Mouse (Mus musculus) embryonic facial prominence, embryonic 14.5 days (tissue): ENCODE results near the gene Dglucy. TPM values are rescaled to one million over a fixed set of nuclear protein-coding genes. Genes with fewer than 3 reads are reported as not detected.

Experiments used
- ATAC-seq: fragments of 200-750 bp; cut with Nextera tagmentation; 2 replicates; pipeline ENCODE4 v1.8.0; 2017; ENCODE audit warnings: low read depth, moderate number of reproducible peaks, moderate TSS enrichment
- DNase-seq: peaks from one replicate; pipeline ENCODE4 v3.0.0-alpha.2; 2015; ENCODE audit warnings: low spot score
- H3K27ac ChIP-seq: fragments of 300-500 bp; sonication (generic); replicated peaks from 2 replicates; pipeline ENCODE4 v1.5.1; 2014; ENCODE audit warnings: low read depth, mild to moderate bottlenecking, low read length, moderate library complexity
- H3K27me3 ChIP-seq: fragments of 300-500 bp; sonication (generic); replicated peaks from 2 replicates; pipeline ENCODE4 v1.6.1; 2014; ENCODE audit warnings: low read length; ENCODE audit not compliant: control insufficient read depth, insufficient read depth
- H3K36me3 ChIP-seq: fragments of 300-500 bp; sonication (generic); 2 replicates; pipeline ENCODE4 v1.6.1; 2014; ENCODE audit warnings: low read length, mixed read lengths; ENCODE audit not compliant: control insufficient read depth, insufficient read depth
- H3K4me1 ChIP-seq: fragments of 300-500 bp; sonication (generic); 2 replicates; pipeline ENCODE4 v1.6.1; 2014; ENCODE audit warnings: antibody characterized with exemption, low read length; ENCODE audit not compliant: control insufficient read depth, insufficient read depth
- H3K4me2 ChIP-seq: fragments of 300-500 bp; sonication (generic); 2 replicates; pipeline ENCODE4 v1.6.1; 2014; ENCODE audit warnings: low read depth, mild to moderate bottlenecking, low read length, moderate library complexity, mixed read lengths
- H3K4me3 ChIP-seq: fragments of 300-500 bp; sonication (generic); 2 replicates; pipeline ENCODE4 v1.5.1; 2014; ENCODE audit warnings: low read depth, mild to moderate bottlenecking, low read length
- H3K9ac ChIP-seq: fragments of 300-500 bp; sonication (generic); 2 replicates; pipeline ENCODE4 v1.6.1; 2014; ENCODE audit warnings: low read depth, mild to moderate bottlenecking, low read length, moderate library complexity, mixed read lengths
- H3K9me3 ChIP-seq: fragments of 300-500 bp; sonication (generic); 2 replicates; pipeline ENCODE4 v1.6.1; 2016; ENCODE audit warnings: low read length; ENCODE audit not compliant: control insufficient read depth
- WGBS: fragments of 180-500 bp; shearing (Covaris S2); extraction: QIAGEN DNeasy Blood & Tissue Kit; methylation state at CpG from one replicate; pipeline ENCODE4 v1.1.7; 2014; 5-methylcytosine and 5-hydroxymethylcytosine counted together
- polyA plus RNA-seq: library from polyadenylated mRNA; unstranded; fragments of >200 nt; fragmentation: Nextera tagmentation; extraction: Ambion mirVana; gene quantifications from 2 replicates; pipeline ENCODE4 v1.2.1, GENCODE M21; 2014

Dglucy gene
- polyA plus RNA-seq, 1 experiment from 2014 or later: 4.9 TPM

- Histone ChIP-seq H3K4me3 (no peak overlapping the region), H3K27me3 (no peaks in the 10 kb centered on the region), H3K27ac (no peak overlapping the region), H3K9ac (no peak overlapping the region), H3K36me3 (no peaks in the 10 kb centered on the region), H3K4me1 (no peaks in the 10 kb centered on the region), H3K9me3 (no peaks in the 10 kb centered on the region), H3K4me2 (no peak overlapping the region)
- DNase-seq: no peak
- WGBS: 84% methylated on average over 4 of the region's 4 CpGs
- ATAC-seq: no peak
Observed at GRCm38 (mm10) chr12:100943146-100943545, 164.3 kb downstream of the Dglucy start.

DNA sequence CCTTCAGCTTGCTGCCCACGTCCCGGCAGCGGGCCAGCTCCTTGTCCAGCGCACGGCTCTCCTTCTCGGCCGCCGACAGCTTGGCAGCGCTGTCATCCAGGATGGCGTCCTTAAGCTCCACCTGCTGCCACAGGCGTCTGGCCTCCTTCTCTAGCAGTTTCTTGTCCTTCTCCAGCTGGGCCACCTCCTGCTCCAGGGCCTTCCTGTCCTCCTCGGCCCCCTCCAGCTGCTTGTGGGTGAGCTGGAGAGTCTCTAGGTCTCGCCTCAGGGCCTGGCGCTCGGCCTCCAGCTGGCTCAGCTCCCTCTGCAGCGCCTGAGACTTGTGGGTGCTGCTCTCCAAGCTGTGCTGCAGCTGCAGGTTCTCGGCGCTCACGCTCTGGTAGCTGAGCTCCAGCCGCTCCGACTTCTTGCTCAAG lies 166.1 kb downstream of the Dglucy start:
- Histone ChIP-seq H3K27ac (no peak overlapping the region), H3K4me1 (no peaks in the 10 kb centered on the region), H3K27me3 (no peaks in the 10 kb centered on the region), H3K9ac (no peak overlapping the region), H3K9me3 (no peaks in the 10 kb centered on the region), H3K4me3 (no peak overlapping the region), H3K36me3 (no peaks in the 10 kb centered on the region), H3K4me2 (no peak overlapping the region)
- ATAC-seq: no peak
- DNase-seq: no peak
- WGBS: 88% methylated on average over 21 of the region's 21 CpGs

- DNase-seq (no peak), ATAC-seq (no peak)
- Histone ChIP-seq H3K4me1 (no peaks in the 10 kb centered on the region), H3K36me3 (no peaks in the 10 kb centered on the region), H3K4me3 (no peak overlapping the region), H3K27me3 (no peaks in the 10 kb centered on the region), H3K9me3 (no peaks in the 10 kb centered on the region), H3K9ac (no peak overlapping the region), H3K4me2 (no peak overlapping the region), H3K27ac (no peak overlapping the region)
- 83% methylated on average over 12 of the region's 12 CpGs for WGBS
Observed at GRCm38 (mm10) chr12:100945501-100945900, 166.6 kb downstream of the Dglucy start.

DNA sequence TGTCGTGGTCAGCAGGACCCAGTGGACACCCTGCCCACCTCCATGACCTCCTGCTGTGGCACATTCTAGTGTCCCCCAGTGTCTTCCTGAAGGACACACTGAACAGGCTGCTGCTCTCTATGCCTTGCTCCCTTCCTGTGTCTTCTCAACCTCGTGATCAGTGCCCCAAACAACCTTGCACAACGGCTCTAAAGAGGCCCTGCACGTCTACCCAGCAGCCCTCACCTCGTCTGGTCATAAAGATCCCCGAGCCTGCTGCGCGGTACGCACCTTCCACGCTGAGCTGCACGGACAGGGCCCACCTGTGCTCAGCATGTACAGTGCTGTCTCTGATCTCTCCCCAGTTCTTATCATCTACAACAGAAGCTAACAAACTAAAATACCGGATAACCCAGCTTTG lies 167.1 kb downstream of the Dglucy start:
- WGBS: 88% methylated on average over 12 of the region's 12 CpGs
- H3K27me3 ChIP-seq: no peaks in the 10 kb centered on the region
- no peak overlapping the region for H3K9ac ChIP-seq
- H3K36me3 ChIP-seq: no peaks in the 10 kb centered on the region
- no peak overlapping the region for H3K27ac ChIP-seq
- DNase-seq: no peak
- no peak for ATAC-seq
- no peak overlapping the region for H3K4me3 ChIP-seq
- no peaks in the 10 kb centered on the region for H3K9me3 ChIP-seq
- no peaks in the 10 kb centered on the region for H3K4me1 ChIP-seq
- no peak overlapping the region for H3K4me2 ChIP-seq

Other genes with a start within 250 kb of the Dglucy start
- gene Rps6ka5, start 52.1 kb upstream of the Dglucy start, polyA plus RNA-seq: 4.8 and 5.2 TPM in 2 replicates
- gene Gpr68, start 129.1 kb downstream of the Dglucy start, polyA plus RNA-seq: 0.18 and 0.46 TPM in 2 replicates
- gene Ccdc88c, start 250.0 kb downstream of the Dglucy start, polyA plus RNA-seq: 5.5 and 6.9 TPM in 2 replicates